Mouse (Mus musculus): Measurements from ENCODE around the gene Serpini1.

DNA sequence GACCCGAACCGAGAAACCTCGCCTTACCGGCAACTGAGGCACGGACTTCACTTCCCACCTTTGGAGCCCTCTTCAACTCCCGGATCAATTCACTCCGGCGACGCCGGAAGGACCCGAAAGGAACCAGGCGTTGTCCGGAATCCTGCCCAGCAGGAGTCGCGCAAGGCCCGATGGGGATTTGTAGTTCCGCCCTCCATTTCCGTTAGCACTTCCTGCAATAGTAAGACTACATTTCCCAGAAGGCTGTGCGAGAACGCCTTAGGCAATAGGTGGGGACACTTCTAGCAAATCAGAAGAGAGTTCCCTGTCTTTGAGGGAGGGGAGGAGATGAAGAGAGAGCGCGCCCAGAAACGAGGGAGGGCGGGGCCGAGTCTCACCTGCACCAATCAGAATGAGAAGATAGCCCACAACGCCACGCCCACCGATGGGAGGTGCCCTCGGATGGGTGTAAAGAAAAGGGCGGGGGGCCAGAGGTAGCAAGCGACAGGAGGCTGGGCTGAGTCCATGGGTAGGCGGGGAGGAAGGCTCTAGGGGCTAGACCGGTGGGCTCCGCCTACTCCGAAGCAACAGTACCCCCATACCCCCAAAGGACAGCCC lies 554 bp upstream of the Serpini1 start, which contains the start of gene Pdcd10:
- TF ChIP-seq POLR2A (IDR thresholded peaks at IDR 0.05; ENCODE audit: low read depth, low read length) (peak; percentile 66), CTCF (IDR thresholded peaks at IDR 0.05; ENCODE audit: extremely low read depth, insufficient read length, insufficient replicate concordance, low read depth, low read length) (no peak)

Data from small intestine, adult 2 months (tissue).